Mouse (Mus musculus) liver, embryonic 12.5 days (tissue): ENCODE measurements around the gene Mipep. TPM values are rescaled to one million over a fixed set of nuclear protein-coding genes. Genes with fewer than 3 reads are reported as not detected.

Experiments used
- ATAC-seq: fragments of 200-750 bp; cut with Nextera tagmentation; 2 replicates; pipeline ENCODE4 v1.8.0; 2017; ENCODE audit warnings: moderate number of reproducible peaks, mild to moderate bottlenecking, moderate library complexity
- H3K27ac ChIP-seq: fragments of 300-500 bp; sonication (generic); 2 replicates; pipeline ENCODE4 v1.5.1; 2016; ENCODE audit warnings: mild to moderate bottlenecking
- H3K27me3 ChIP-seq: fragments of 300-500 bp; sonication (generic); replicated peaks from 2 replicates; pipeline ENCODE4 v1.6.1; 2016; ENCODE audit warnings: mild to moderate bottlenecking, moderate library complexity
- H3K36me3 ChIP-seq: fragments of 300-500 bp; sonication (generic); 2 replicates; pipeline ENCODE4 v1.6.1; 2016; ENCODE audit warnings: mild to moderate bottlenecking, moderate library complexity
- H3K4me1 ChIP-seq: fragments of 300-500 bp; sonication (generic); 2 replicates; pipeline ENCODE4 v1.6.1; 2016
- H3K4me2 ChIP-seq: fragments of 300-500 bp; sonication (generic); 2 replicates; pipeline ENCODE4 v1.6.1; 2016; ENCODE audit warnings: mild to moderate bottlenecking, moderate library complexity
- H3K4me3 ChIP-seq: fragments of 300-500 bp; sonication (generic); 2 replicates; pipeline ENCODE4 v1.5.1; 2016; ENCODE audit warnings: mild to moderate bottlenecking, moderate library complexity
- H3K9ac ChIP-seq: fragments of 300-500 bp; sonication (generic); 2 replicates; pipeline ENCODE4 v1.6.1; 2016; ENCODE audit warnings: mild to moderate bottlenecking, moderate library complexity
- H3K9me3 ChIP-seq: fragments of 300-500 bp; sonication (generic); replicated peaks from 2 replicates; pipeline ENCODE4 v1.6.1; 2016; ENCODE audit warnings: mild to moderate bottlenecking, moderate library complexity
- WGBS: fragments of 180-500 bp; shearing (Covaris S2); methylation state at CpG from one replicate; pipeline ENCODE4 v1.1.7; 2016; ENCODE audit not compliant: insufficient replicate concordance; 5-methylcytosine and 5-hydroxymethylcytosine counted together
- polyA plus RNA-seq: library from polyadenylated mRNA; unstranded; fragments of >200 nt; fragmentation: Nextera tagmentation; extraction: Ambion mirVana; gene quantifications from 2 replicates; pipeline ENCODE4 v1.2.1, GENCODE M21; 2016

The Mipep gene
- 19.2 and 19.9 TPM in 2 replicates for polyA plus RNA-seq

DNA sequence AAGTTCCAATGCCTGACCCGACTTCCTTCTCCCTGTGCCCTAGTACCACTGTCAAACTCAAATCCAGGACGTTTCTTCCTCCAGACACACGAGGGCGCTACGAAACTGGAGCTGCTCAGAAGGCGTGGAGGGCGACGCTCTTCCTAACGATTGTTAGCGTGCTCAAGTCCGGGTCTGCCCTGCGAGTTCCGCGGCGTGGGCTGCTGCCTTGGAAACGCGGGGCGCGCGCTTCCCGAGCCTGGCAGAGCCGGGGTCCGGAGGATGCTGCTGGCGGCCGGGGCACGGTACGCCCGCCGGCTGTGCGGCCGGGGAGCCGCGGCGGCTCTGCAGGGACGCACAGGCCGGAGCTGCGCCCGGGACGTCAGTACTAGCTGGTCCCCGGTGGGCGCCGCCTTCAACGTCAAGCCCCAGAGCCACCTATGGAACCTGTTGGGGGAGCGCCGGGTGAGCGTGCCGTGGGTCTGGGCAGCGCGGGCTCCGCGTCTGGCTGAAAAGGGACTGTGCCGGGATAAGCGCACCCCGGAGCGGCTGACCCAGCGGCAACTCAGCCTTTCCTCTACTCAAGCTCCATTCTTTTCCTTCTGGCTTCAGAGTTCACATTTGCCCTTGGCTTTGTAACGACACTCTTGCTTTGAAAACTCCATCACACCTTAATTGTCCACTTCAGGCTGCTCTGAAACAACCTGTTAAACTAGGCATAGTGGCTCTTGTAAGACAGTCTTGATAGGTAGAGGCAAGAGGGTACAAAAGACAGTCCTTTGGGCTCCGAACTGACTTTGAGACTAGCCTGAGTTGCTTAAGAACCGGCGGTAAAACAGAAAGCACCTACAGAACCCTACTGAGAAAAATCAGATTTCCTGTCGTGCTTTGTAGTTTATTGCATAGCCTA lies at the start of gene Mipep:
TSS of gene Mipep (plus strand) at position 147 of the 889 bp plus-strand sequence.
- H3K4me3 ChIP-seq, result peak within 1 kb of the TSS; percentile 78
- H3K9me3 ChIP-seq, result no peaks in the 10 kb centered on the region
- H3K27me3 ChIP-seq, result peaks cover 12% of the 10 kb centered on the region; the same call in 1 of the 2 replicates
- peak within 1 kb of the TSS; percentile 77 for H3K9ac ChIP-seq
- peak within 1 kb of the TSS; percentile 82 for H3K4me2 ChIP-seq
- ATAC-seq, result peak; percentile 86
- peak within 1 kb of the TSS; percentile 55; the same call in 1 of the 2 replicates for H3K27ac ChIP-seq
- under 1% methylated on average over 61 of the region's 61 CpGs for WGBS
- peaks cover 16% of the 10 kb centered on the region; the same call in 1 of the 2 replicates for H3K4me1 ChIP-seq
- H3K36me3 ChIP-seq, result peaks cover 22% of the 10 kb centered on the region; the same call in 1 of the 2 replicates

DNA sequence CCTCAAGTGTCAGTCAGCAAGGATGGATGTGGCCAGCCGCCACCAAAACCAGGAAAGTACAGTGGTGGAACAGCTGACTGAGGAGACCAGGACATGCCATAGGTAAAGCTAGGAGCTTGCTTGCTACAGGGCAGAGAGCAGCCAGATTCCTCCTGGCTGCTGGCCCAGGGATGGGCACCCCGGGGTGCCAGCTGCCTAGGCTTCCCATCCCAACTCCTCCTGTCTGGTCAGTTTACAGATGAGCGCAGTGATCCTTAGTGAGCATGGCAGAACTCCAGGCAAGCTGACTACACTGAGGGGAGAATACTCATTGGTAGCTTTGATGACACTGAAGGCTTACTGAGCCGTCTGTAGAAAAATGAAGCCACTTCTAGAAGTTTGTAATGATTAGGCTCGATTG lies 49.2 kb upstream of the Mipep start:
- Histone ChIP-seq H3K9ac (no peak overlapping the region), H3K4me1 (peaks cover 66% of the 10 kb centered on the region), H3K27me3 (no peaks in the 10 kb centered on the region), H3K27ac (no peak overlapping the region), H3K4me2 (no peak overlapping the region), H3K36me3 (no peaks in the 10 kb centered on the region), H3K4me3 (no peak overlapping the region), H3K9me3 (no peaks in the 10 kb centered on the region)
- ATAC-seq, result no peak
- WGBS, result 58% methylated on average over 5 of the region's 5 CpGs

DNA sequence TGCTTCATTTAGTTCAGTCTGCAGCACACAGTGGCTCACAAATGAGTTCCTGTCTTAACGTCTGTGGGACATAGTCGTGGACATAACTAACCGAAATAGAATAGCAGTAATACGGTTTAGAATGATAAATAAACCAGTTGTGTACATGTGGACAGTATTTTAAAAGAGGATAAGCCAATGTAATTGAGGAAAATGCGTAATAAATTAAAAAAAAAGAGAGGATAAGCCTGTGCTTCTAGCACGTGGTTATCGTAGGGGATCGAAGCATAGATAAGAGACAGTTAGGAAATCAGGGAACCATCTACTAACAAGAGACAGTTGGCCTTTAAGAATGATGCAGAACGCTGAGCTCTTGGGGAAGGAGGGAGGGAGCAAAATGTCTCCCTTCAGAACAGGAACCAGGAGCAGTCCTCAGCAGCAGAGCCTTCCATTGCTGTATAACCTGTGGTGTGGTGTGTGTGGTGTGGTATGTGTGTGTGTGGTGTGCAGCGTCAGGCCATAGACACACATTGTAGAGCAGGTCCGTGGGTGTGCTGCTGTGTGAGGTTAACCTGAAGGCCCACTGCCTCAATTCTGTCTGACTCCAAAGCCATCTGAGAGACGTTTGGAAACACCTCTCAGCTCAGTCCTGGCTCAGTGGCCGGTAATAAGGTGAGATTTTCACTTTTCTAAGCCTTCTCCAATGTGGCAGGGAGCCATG lies 48.4 kb upstream of the Mipep start:
- no peaks in the 10 kb centered on the region for H3K27me3 ChIP-seq
- no peak; the same call in 1 of the 2 replicates for ATAC-seq
- 28% methylated on average over 13 of the region's 13 CpGs for WGBS
- no peaks in the 10 kb centered on the region for H3K9me3 ChIP-seq
- no peak overlapping the region for H3K9ac ChIP-seq
- peaks cover 74% of the 10 kb centered on the region for H3K4me1 ChIP-seq
- no peak overlapping the region for H3K4me3 ChIP-seq
- H3K27ac ChIP-seq, result peak overlapping the region; percentile 76
- no peaks in the 10 kb centered on the region for H3K36me3 ChIP-seq
- peak overlapping the region; percentile 41 for H3K4me2 ChIP-seq

GRCm38 (mm10) chr14:60736591-60737192 lies 47.7 kb upstream of the Mipep start:
- Histone ChIP-seq H3K4me2 (peak overlapping the region; percentile 41), H3K4me3 (no peak overlapping the region), H3K9ac (0 out of 2 replicates have a peak overlapping the region, but pooled peaks have one; percentile 18), H3K4me1 (peaks cover 80% of the 10 kb centered on the region), H3K27me3 (no peaks in the 10 kb centered on the region), H3K27ac (peak overlapping the region; percentile 76), H3K9me3 (no peaks in the 10 kb centered on the region), H3K36me3 (no peaks in the 10 kb centered on the region)
- ATAC-seq, result peak; percentile 43; the same call in 1 of the 2 replicates
- 8% methylated on average over 4 of the region's 4 CpGs for WGBS

- no peaks in the 10 kb centered on the region for H3K27me3 ChIP-seq
- H3K4me2 ChIP-seq, result peak overlapping the region; percentile 41
- peak overlapping the region; percentile 76 for H3K27ac ChIP-seq
- H3K9me3 ChIP-seq, result no peaks in the 10 kb centered on the region
- peaks cover 86% of the 10 kb centered on the region for H3K4me1 ChIP-seq
- H3K36me3 ChIP-seq, result peaks cover 2% of the 10 kb centered on the region; the same call in 1 of the 2 replicates
- WGBS, result 18% methylated on average over 7 of the region's 7 CpGs
- H3K9ac ChIP-seq, result no peak overlapping the region
- no peak overlapping the region for H3K4me3 ChIP-seq
- no peak for ATAC-seq
These were observed 47.2 kb upstream of the Mipep start for GRCm38 (mm10) chr14:60737202-60737611.

DNA sequence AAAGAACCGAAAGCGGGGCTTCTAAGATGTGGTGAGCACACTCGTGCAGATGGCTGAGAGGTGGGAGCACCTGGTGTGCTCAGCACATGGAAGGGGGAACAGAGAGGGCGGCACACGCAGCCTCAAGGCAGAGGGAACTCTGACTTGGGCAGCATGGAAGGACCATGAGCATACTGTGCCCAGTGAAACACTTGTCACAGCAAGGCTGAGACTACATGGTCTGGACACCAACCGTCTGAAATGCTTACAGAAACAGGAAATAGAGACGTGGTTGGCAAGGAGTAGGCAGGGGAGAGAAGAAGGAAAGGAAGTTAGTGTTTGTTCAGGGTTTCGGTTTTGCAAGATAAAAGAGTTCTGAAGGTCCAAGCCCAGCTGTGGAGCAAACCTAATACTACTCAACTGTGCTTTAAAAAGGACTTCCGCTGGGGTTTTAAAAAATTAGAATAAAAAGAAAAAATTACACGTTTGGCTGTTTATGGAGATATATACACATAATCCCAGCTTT lies 45.9 kb upstream of the Mipep start:
- 0 out of 2 replicates have a peak overlapping the region, but pooled peaks have one; percentile 6 for H3K4me2 ChIP-seq
- no peaks in the 10 kb centered on the region for H3K27me3 ChIP-seq
- no peak overlapping the region for H3K4me3 ChIP-seq
- H3K9me3 ChIP-seq, result no peaks in the 10 kb centered on the region
- 35% methylated on average over 10 of the region's 10 CpGs for WGBS
- peak overlapping the region; percentile 76 for H3K27ac ChIP-seq
- peaks cover 7% of the 10 kb centered on the region; the same call in 1 of the 2 replicates for H3K36me3 ChIP-seq
- no peak overlapping the region for H3K9ac ChIP-seq
- ATAC-seq, result no peak
- H3K4me1 ChIP-seq, result peaks cover 85% of the 10 kb centered on the region

DNA sequence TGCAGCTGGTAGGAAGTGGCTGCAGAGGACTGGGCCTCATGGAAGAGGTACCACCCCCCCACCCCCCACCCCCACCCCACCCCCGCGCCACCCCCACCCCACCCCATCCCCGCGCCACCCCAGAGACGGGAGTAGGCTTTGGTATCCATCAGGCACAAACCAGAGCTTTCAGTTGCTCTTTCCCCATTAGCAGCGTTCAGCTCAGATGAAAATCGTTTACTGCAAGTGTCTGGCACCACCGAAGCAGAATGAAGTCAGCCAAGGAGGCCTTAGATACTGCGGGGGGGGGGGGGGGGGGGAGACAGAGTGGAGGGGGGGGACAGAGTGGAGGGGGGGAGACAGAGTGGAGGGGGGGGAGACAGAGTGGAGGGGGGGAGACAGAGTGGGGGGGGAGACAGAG lies 45.2 kb upstream of the Mipep start:
- no peak overlapping the region for H3K9ac ChIP-seq
- peak overlapping the region; percentile 76; the same call in 1 of the 2 replicates for H3K27ac ChIP-seq
- no peaks in the 10 kb centered on the region for H3K27me3 ChIP-seq
- no peaks in the 10 kb centered on the region for H3K9me3 ChIP-seq
- no peak overlapping the region for H3K4me3 ChIP-seq
- peaks cover 7% of the 10 kb centered on the region; the same call in 1 of the 2 replicates for H3K36me3 ChIP-seq
- peaks cover 79% of the 10 kb centered on the region for H3K4me1 ChIP-seq
- WGBS, result 33% methylated on average over 5 of the region's 9 CpGs
- no peak overlapping the region for H3K4me2 ChIP-seq
- no peak for ATAC-seq

GRCm38 (mm10) chr14:60739616-60740015 lies 44.8 kb upstream of the Mipep start:
- H3K27me3 ChIP-seq, result no peaks in the 10 kb centered on the region
- H3K4me3 ChIP-seq, result no peak overlapping the region
- peaks cover 79% of the 10 kb centered on the region for H3K4me1 ChIP-seq
- no peak overlapping the region for H3K4me2 ChIP-seq
- no peaks in the 10 kb centered on the region for H3K9me3 ChIP-seq
- peaks cover 7% of the 10 kb centered on the region; the same call in 1 of the 2 replicates for H3K36me3 ChIP-seq
- WGBS, result 73% methylated on average over 12 of the region's 12 CpGs
- no peak overlapping the region for H3K9ac ChIP-seq
- ATAC-seq, result no peak
- H3K27ac ChIP-seq, result peak overlapping the region; percentile 55; the same call in 1 of the 2 replicates

DNA sequence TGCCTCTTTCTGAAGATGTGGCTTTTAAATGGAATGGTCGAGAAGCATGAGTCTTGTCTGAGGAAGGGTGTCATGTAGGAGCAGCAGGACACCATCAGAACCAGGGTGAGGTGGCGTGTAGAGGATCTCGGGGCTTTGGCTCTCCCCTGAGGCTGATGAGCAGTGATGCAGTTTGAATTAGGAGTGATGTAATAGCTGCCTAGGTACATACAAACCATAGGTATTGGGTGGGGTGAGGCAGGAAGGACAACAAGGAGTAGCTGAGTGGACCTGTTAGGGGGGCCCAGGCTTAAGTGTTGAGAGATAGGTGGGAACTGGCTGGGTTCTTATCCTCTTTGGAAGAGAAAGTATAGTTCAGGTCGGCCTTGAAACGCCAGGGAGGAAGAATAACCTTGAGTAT lies 43.9 kb upstream of the Mipep start:
- H3K4me2 ChIP-seq, result no peak overlapping the region
- WGBS, result 73% methylated on average over 5 of the region's 5 CpGs
- H3K27me3 ChIP-seq, result no peaks in the 10 kb centered on the region
- ATAC-seq, result no peak
- H3K27ac ChIP-seq, result no peak overlapping the region
- no peaks in the 10 kb centered on the region for H3K9me3 ChIP-seq
- peaks cover 81% of the 10 kb centered on the region for H3K4me1 ChIP-seq
- peaks cover 8% of the 10 kb centered on the region; the same call in 1 of the 2 replicates for H3K36me3 ChIP-seq
- H3K9ac ChIP-seq, result no peak overlapping the region
- H3K4me3 ChIP-seq, result no peak overlapping the region

DNA sequence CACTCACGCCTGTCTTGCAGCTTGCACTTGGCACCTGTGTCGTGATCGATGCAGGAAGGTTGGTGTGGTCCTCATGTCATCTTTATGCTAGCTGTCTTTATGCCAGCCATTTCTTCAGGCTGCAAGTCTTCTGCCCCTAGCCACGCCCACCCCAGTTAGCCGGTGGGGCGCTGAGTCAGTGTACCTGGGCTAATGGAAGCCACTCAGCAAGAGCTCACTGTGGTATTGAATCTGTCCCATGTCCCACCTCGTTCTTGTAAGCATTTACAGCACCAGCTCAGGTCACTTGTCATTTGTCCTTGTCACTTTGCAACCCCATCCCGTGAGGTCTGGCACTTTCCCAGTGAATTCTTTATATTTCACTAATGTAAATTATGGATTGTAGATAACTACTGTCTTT lies 43.3 kb upstream of the Mipep start:
- Histone ChIP-seq H3K4me1 (peaks cover 76% of the 10 kb centered on the region), H3K9ac (no peak overlapping the region), H3K4me3 (no peak overlapping the region), H3K27ac (peak overlapping the region; percentile 64), H3K9me3 (no peaks in the 10 kb centered on the region), H3K4me2 (no peak overlapping the region), H3K27me3 (no peaks in the 10 kb centered on the region), H3K36me3 (peaks cover 13% of the 10 kb centered on the region)
- WGBS, result 53% methylated on average over 8 of the region's 8 CpGs
- ATAC-seq, result no peak

DNA sequence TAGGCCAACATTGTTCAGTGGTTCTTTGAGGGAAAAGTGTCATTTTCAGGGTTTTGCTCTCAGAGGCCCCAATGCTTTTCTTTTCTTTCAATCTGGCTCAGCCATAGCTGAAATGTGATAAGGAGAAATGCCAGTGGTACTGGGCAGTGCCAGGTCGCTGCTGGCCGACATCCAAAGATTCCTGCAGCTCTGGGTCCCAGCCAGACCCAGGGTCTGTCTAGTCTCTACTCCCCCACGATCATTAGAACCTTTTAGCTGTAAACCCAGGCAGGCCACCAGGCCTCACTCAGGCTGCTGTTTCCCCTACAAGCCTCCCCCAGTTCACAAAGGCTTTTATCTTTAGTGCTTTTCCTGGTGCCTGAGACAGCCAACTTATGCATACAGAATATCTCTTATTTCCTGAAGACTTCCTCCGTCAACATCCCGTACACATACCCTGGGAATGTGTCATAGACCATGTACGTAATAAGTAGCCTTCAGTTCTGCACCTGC lies 42.8 kb upstream of the Mipep start:
- ATAC-seq, result no peak
- no peaks in the 10 kb centered on the region for H3K9me3 ChIP-seq
- H3K9ac ChIP-seq, result no peak overlapping the region
- H3K27me3 ChIP-seq, result no peaks in the 10 kb centered on the region
- WGBS, result 62% methylated on average over 6 of the region's 6 CpGs
- no peak overlapping the region for H3K4me2 ChIP-seq
- H3K4me1 ChIP-seq, result peaks cover 71% of the 10 kb centered on the region
- peaks cover 18% of the 10 kb centered on the region for H3K36me3 ChIP-seq
- H3K4me3 ChIP-seq, result no peak overlapping the region
- H3K27ac ChIP-seq, result peak overlapping the region; percentile 64
